Mouse (Mus musculus) hindbrain, embryonic 15.5 days (tissue): ENCODE data around the gene Olfml3. TPM values are rescaled to one million over a fixed set of nuclear protein-coding genes. Genes with fewer than 3 reads are reported as not detected.
A peak's percentile ranks its signal among the peaks of the same experiment; 100 is the strongest.

Source experiments
- ATAC-seq: fragments of 200-750 bp; cut with Nextera tagmentation; 2 replicates; pipeline ENCODE4 v1.8.0; 2017; ENCODE audit warnings: low read depth, moderate number of reproducible peaks, moderate TSS enrichment; ENCODE audit not compliant: low FRiP score
- H3K27ac ChIP-seq: fragments of 300-500 bp; sonication (generic); replicated peaks from 2 replicates; pipeline ENCODE4 v1.5.1; 2015; ENCODE audit warnings: mild to moderate bottlenecking, inconsistent platforms
- H3K27me3 ChIP-seq: fragments of 300-500 bp; sonication (generic); 2 replicates; pipeline ENCODE4 v1.6.1; 2015; ENCODE audit warnings: control low read depth, inconsistent platforms
- H3K36me3 ChIP-seq: fragments of 300-500 bp; sonication (generic); 2 replicates; pipeline ENCODE4 v1.6.1; 2015; ENCODE audit warnings: control low read depth, inconsistent platforms
- H3K4me1 ChIP-seq: fragments of 300-500 bp; sonication (generic); replicated peaks from 2 replicates; pipeline ENCODE4 v1.6.1; 2015; ENCODE audit warnings: control low read depth, inconsistent platforms
- H3K4me2 ChIP-seq: fragments of 300-500 bp; sonication (generic); 2 replicates; pipeline ENCODE4 v1.6.1; 2015; ENCODE audit warnings: moderate library complexity, mild to moderate bottlenecking, inconsistent platforms
- H3K4me3 ChIP-seq: fragments of 300-500 bp; sonication (generic); 2 replicates; pipeline ENCODE4 v1.5.1; 2015; ENCODE audit warnings: mild to moderate bottlenecking, inconsistent platforms
- H3K9ac ChIP-seq: fragments of 300-500 bp; sonication (generic); 2 replicates; pipeline ENCODE4 v1.6.1; 2015; ENCODE audit warnings: inconsistent platforms
- H3K9me3 ChIP-seq: fragments of 300-500 bp; sonication (generic); 2 replicates; pipeline ENCODE4 v1.6.1; 2016; ENCODE audit warnings: control low read depth, inconsistent platforms
- WGBS: fragments of 180-500 bp; shearing (Covaris S2); methylation state at CpG from one replicate; pipeline ENCODE4 v1.1.7; 2015; 5-methylcytosine and 5-hydroxymethylcytosine counted together
- polyA plus RNA-seq: library from polyadenylated mRNA; unstranded; fragments of >200 nt; fragmentation: Nextera tagmentation; extraction: Ambion mirVana; gene quantifications from 2 replicates; pipeline ENCODE4 v1.2.1, GENCODE M21; 2015

Olfml3 gene
- polyA plus RNA-seq, 1 experiment from 2014 or later = 9.7 TPM

GRCm38 (mm10) chr3:103689043-103689442, 48.8 kb downstream of the Olfml3 start:
- H3K4me1 ChIP-seq = no peaks in the 10 kb centered on the region
- no peak overlapping the region for H3K4me3 ChIP-seq
- no peak for ATAC-seq
- no peak overlapping the region for H3K4me2 ChIP-seq
- H3K9me3 ChIP-seq = no peaks in the 10 kb centered on the region
- no peak overlapping the region for H3K9ac ChIP-seq
- H3K27ac ChIP-seq = no peak overlapping the region
- 87% methylated on average over 1 of the region's 1 CpGs for WGBS
- H3K27me3 ChIP-seq = no peaks in the 10 kb centered on the region
- H3K36me3 ChIP-seq = no peaks in the 10 kb centered on the region

DNA sequence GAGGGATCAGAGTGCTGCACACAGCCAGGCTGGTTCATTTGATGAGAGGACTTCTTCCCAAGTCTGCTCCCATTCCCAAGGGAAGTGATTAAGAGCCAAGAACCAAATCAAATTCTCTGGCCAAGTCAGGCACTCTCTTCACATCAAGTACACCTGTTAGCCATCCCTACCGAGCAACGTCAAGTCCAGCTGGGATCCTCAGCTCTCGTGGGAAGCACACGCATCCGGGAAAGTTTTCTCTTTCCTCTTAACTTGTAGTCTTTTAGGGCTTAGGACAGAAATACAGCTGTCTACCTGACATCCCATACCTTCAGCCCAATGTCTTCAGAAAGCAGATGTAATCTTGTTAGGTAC, 53.9 kb downstream of the Olfml3 start:
- WGBS = 29% methylated on average over 5 of the region's 5 CpGs
- Histone ChIP-seq H3K4me2 (0 out of 2 replicates have a peak overlapping the region, but pooled peaks have one; percentile 49), H3K27me3 (no peaks in the 10 kb centered on the region), H3K9me3 (no peaks in the 10 kb centered on the region), H3K4me3 (no peak overlapping the region), H3K27ac (no peak overlapping the region), H3K9ac (no peak overlapping the region), H3K4me1 (peaks cover 15% of the 10 kb centered on the region), H3K36me3 (no peaks in the 10 kb centered on the region)
- no peak for ATAC-seq

DNA sequence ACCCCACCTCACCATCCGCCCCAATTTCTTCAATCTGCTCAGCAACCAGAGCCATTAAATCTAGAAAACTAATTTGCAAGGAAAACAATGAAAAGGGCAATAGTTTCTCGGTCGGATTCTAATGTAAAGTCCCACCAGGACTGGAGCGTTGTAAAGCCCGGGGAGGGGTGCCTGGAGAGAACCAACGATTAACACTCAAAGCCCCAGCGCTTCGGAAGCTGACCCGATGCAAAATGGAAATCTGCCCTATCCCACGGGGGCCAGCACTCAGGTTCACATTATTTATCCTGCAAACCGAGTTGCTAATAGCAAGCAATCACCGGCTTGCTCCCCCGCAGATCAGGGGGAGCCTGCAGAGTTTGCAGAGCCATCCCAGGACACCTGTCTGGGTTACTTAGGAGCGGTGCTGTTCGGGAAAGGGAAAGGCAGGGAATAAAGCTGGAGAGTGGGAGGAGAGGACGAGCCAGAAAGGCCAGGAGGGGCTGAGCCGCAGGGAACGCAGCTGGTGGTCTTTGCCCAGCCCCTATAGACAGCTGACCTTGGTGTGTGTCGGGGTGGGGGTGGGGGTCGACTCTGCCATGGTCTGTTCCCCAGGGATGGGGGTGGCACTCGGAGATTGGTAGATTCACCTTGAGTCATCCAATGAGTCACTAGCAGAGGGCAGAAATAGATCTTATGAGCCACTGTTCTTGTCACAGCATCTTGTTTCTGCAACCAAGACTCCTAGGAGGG, 54.4 kb downstream of the Olfml3 start:
- no peak overlapping the region for H3K9ac ChIP-seq
- H3K4me3 ChIP-seq = 0 out of 2 replicates have a peak overlapping the region, but pooled peaks have one; percentile 4

DNA sequence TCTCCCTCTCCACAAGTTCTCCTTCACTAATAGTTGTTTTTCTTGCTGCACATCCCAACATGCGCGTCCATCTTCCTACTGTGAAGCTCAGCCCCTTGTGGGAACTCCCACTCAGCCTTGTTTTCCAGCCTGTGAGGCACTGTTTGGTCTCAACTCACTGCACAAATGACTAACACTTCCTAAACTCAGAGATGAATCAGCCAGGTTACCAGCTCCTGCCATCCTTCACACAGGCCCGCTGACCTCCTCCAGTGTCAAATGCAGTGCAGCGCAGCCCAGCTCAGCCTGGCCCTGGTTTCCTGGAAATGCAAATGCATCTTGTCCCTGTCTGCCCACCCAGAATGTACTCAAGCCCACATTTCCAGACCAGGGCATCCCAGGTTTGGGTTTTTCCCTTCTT, 55.3 kb downstream of the Olfml3 start:
- H3K9me3 ChIP-seq = no peaks in the 10 kb centered on the region
- no peak overlapping the region for H3K4me2 ChIP-seq
- no peaks in the 10 kb centered on the region for H3K27me3 ChIP-seq
- no peak overlapping the region for H3K9ac ChIP-seq
- H3K36me3 ChIP-seq = no peaks in the 10 kb centered on the region
- peaks cover 15% of the 10 kb centered on the region for H3K4me1 ChIP-seq
- 44% methylated on average over 4 of the region's 4 CpGs for WGBS
- 0 out of 2 replicates have a peak overlapping the region, but pooled peaks have one; percentile 17 for H3K27ac ChIP-seq
- ATAC-seq = no peak
- no peak overlapping the region for H3K4me3 ChIP-seq

More for the DNA sequence above, 54.4 kb downstream of the Olfml3 start:
- peak; percentile 61 for ATAC-seq
- Histone ChIP-seq H3K4me2 (peak overlapping the region; percentile 49), H3K27ac (no peak overlapping the region), H3K27me3 (no peaks in the 10 kb centered on the region), H3K9me3 (no peaks in the 10 kb centered on the region), H3K4me1 (peaks cover 15% of the 10 kb centered on the region), H3K36me3 (no peaks in the 10 kb centered on the region)
- 2% methylated on average over 21 of the region's 21 CpGs for WGBS

GRCm38 (mm10) chr3:103678811-103679210, 59.0 kb downstream of the Olfml3 start:
- H3K27ac ChIP-seq = no peak overlapping the region
- no peaks in the 10 kb centered on the region for H3K9me3 ChIP-seq
- no peak for ATAC-seq
- no peak overlapping the region for H3K9ac ChIP-seq
- no peak overlapping the region for H3K4me3 ChIP-seq
- WGBS = 26% methylated on average over 6 of the region's 6 CpGs
- peaks cover 15% of the 10 kb centered on the region for H3K4me1 ChIP-seq
- H3K27me3 ChIP-seq = no peaks in the 10 kb centered on the region
- no peak overlapping the region for H3K4me2 ChIP-seq
- H3K36me3 ChIP-seq = no peaks in the 10 kb centered on the region

DNA sequence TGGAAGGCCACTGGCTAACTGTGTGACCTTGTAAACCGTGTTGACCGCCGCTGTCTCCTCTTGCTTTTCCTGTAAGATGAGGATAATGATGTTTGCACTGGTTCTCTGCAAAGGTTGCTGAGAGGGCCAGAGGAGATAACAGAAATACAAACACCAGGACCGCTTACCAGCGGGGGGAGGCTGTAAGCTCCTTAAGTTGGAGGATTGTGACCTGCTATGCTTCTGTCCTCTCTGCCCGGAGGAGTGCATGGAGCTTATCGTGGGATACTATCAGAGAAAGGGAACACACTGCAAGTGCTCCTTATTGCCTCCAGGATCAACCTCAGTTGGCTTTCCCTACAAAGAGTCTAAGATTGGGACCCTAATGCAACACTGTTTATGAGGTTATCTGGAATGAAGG, 65.1 kb downstream of the Olfml3 start:
- Histone ChIP-seq H3K4me1 (no peaks in the 10 kb centered on the region), H3K4me2 (no peak overlapping the region), H3K9ac (no peak overlapping the region), H3K27ac (no peak overlapping the region), H3K36me3 (no peaks in the 10 kb centered on the region), H3K27me3 (no peaks in the 10 kb centered on the region), H3K9me3 (no peaks in the 10 kb centered on the region), H3K4me3 (no peak overlapping the region)
- WGBS = 70% methylated on average over 7 of the region's 7 CpGs
- ATAC-seq = no peak

Other genes starting within 250 kb of the Olfml3 start
- 11.7 and 13.7 TPM in 2 replicates for gene Syt6, start 162.8 kb downstream of the Olfml3 start, polyA plus RNA-seq
- gene Atg4a-ps, start 91.9 kb downstream of the Olfml3 start, polyA plus RNA-seq = not detected in 2 replicates
- gene Gm10964, start 1.4 kb upstream of the Olfml3 start, polyA plus RNA-seq = not detected in 2 replicates
- gene Hipk1, start 53.6 kb upstream of the Olfml3 start, polyA plus RNA-seq = 11.5 TPM in 2 replicates
- 20.8 and 23.8 TPM in 2 replicates for gene Dclre1b, start 71.4 kb upstream of the Olfml3 start, polyA plus RNA-seq
- 20.5 and 21.8 TPM in 2 replicates for gene Ap4b1, start 71.5 kb upstream of the Olfml3 start, polyA plus RNA-seq
- gene Gm43064, start 71.6 kb upstream of the Olfml3 start, polyA plus RNA-seq = 0.41 and 0.52 TPM in 2 replicates
- 0.36 and 0.55 TPM in 2 replicates for gene Bcl2l15, start 94.6 kb upstream of the Olfml3 start, polyA plus RNA-seq
- gene Ptpn22, start 121.8 kb upstream of the Olfml3 start, polyA plus RNA-seq = 0.39 and 0.78 TPM in 2 replicates
- gene Rsbn1, start 176.1 kb upstream of the Olfml3 start, polyA plus RNA-seq = 19.5 and 20.2 TPM in 2 replicates
- 25.8 and 28.7 TPM in 2 replicates for gene Phtf1, start 230.1 kb upstream of the Olfml3 start, polyA plus RNA-seq